Mouse (Mus musculus) heart, postnatal 0 days (tissue): ENCODE data around the gene Osbpl3.

Experiments
- CTCF ChIP-seq: IDR thresholded peaks from 2 replicates; pipeline ENCODE4 v1.5.1; 2016; ENCODE audit warnings: antibody characterized with exemption, control low read depth, low read depth
- EP300 ChIP-seq: IDR thresholded peaks from 2 replicates; pipeline ENCODE4 v1.6.1; 2016; ENCODE audit warnings: antibody characterized with exemption, low read depth

DNA sequence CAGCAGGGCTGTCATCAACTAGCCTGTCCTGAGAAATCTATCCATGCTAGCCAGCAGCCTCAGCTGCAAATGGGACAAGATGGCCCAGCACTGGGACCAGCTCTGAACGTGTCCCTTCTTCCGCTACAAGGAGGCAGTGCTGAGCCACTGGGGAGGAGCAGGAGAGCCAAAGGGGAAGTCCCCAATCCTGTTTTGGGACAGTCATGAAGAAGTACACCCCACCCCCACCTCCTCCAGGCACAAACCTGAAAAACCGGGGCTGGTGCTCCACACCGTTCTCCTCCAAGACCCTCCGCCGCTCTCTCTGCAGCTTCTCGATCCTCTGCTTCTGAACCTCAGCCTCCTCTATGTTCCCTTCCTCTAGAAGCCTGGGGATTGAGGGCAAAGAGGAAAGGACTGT, 156.9 kb downstream of the Osbpl3 start:
- TF ChIP-seq CTCF, result no peak
- no peak for TF ChIP-seq EP300
